Mouse (Mus musculus): ENCODE measurements around the gene Fam107b.

DNA sequence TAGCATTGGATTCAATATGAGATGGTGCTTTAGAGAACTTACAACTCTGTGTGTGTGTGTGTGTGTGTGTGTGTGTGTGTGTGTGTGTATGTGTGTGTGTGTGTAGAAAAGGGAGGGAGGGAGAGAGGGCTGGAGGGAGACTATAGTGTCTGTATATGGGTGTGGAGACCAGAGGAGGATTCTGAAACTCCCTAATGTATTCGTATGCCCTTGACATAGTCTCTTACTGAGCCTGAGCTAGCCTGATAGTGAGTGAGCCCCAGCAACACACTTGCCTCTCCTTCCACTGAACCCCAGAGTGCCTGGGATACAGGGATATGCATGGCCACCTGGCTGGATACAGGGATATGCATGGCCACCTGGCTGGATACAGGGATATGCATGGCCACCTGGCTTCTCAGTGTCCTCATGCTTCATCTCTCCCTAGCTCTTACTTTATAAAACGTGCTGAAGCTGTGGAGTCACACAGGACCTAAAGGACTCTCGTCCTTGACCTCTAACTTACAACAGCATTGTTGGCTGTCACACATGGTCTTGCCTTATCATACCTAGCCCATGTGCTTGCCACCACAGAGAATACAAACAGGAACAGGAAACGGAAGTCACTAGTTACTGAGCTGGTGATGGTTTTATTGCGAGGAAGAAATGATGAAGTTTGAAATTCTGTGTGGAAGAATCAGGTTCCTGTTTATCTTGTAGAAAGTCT lies 157.1 kb downstream of the Fam107b start:
- TF ChIP-seq CTCF (IDR thresholded peaks at IDR 0.05; ENCODE audit: insufficient read depth, low read length) = no peak
- no peak for TF ChIP-seq POLR2A (IDR thresholded peaks at IDR 0.05; ENCODE audit: borderline replicate concordance, extremely low read depth, low read depth, low read length)

All from lung, adult 2 months (tissue).